Mouse (Mus musculus) heart, postnatal 0 days (tissue): ENCODE results near the gene Rpl36a-ps1.

Source experiments
- CTCF ChIP-seq: IDR thresholded peaks from 2 replicates; pipeline ENCODE4 v1.5.1; 2016; ENCODE audit warnings: antibody characterized with exemption, control low read depth, low read depth
- EP300 ChIP-seq: IDR thresholded peaks from 2 replicates; pipeline ENCODE4 v1.6.1; 2016; ENCODE audit warnings: antibody characterized with exemption, low read depth

- TF ChIP-seq CTCF (no peak), EP300 (no peak)
Measured at GRCm38 (mm10) chr14:99032596-99032995, 38.5 kb upstream of the Rpl36a-ps1 start.
